Mouse (Mus musculus) effector memory CD4-positive, alpha-beta T cell, adult 5 months (primary cell): ENCODE results near the gene Osbpl11. TPM values are rescaled to one million over a fixed set of nuclear protein-coding genes. Genes with fewer than 3 reads are reported as not detected.

ENCODE experiments used
- polyA plus RNA-seq: library from polyadenylated mRNA; unstranded; fragments of 100-300 nt; shearing (Covaris generic); gene quantifications from one replicate; pipeline ENCODE4 v1.2.1, GENCODE M21; 2017

The Osbpl11 gene
- polyA plus RNA-seq: 21.9 TPM

DNA sequence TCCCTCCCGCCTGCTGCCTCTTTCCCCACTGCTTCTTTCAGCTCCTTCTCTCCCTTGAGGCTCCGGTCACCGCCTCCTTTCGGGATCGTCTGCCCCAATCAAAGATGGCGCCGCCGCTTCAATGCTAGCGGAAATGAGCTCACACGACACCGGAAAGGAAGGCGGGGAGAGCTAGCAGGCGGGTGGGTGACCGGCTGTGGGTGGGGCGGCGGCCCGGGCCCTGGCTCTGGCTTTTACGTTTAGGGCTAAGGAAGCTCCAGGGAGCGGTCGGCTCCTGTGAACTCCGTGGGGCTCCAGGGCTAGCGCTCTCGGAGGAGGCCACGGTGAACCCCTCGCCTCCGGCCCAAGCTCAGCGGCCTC lies at the start of gene Osbpl11:
Gene Osbpl11 (plus strand): TSS at position 171 of the 360 bp plus-strand sequence.

DNA sequence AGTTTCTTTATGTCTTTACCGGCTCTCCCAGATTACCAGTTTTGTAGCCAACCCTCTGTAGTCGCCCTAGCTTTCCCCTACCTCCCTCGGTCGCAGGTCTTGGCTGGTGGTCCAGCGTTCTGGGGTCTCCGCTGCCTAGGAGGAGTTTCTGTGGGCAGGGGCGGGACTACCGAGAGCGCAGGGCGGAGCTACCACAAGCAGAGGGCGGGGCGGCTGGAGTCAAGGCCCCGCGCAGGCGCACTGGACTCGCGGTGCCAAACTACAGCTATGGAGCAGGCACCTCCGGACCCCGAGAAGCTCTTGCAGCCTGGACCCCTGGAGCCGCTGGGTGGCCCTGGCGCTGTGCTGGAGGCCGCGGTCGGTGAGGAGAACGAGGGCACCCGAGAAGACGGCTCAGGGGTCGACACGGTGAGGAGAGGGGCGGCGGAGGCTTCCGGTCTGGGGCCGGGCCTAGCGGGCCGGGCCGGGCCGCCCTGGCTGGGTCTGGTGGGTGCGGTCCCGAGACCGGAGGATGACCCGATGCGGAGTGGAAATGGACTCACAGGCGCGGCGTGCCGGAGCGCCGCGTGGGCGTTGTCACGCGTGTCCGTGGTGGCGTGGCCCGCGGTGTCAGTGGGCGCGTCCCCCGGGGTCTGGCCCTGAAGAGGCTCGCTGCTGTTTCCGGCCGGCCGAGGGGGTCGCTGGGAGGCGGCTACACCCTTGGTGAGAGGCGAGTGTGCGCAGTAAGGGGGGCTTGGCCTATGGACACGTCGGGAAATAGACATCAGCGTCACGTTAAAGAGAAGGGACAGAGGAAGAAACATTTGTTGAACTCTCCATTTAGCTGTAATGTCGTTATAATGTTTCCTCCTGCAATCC lies 66.6 kb downstream of the Osbpl11 start, which contains the start of gene Snx4:
Gene Snx4 (plus strand): TSS at position 249 of the 858 bp plus-strand sequence.

Other genes starting within 250 kb of the Osbpl11 start
- gene Iqcg, start 128.9 kb upstream of the Osbpl11 start, polyA plus RNA-seq: 1.4 TPM
- gene Rpl35a, start 128.6 kb upstream of the Osbpl11 start, polyA plus RNA-seq: 658 TPM
- 1.3 TPM for gene Lmln, start 122.5 kb upstream of the Osbpl11 start, polyA plus RNA-seq
- 71.1 TPM for gene Snx4, start 66.4 kb downstream of the Osbpl11 start, polyA plus RNA-seq
- gene Zfp148, start 195.8 kb downstream of the Osbpl11 start, polyA plus RNA-seq: 63.5 TPM